Mouse (Mus musculus) lung, postnatal 25 days (tissue): Measurements from ENCODE around the gene Zfp39.

ENCODE experiments used
- DNase-seq: peaks from one replicate; pipeline ENCODE4 v3.0.0; 2022; ENCODE audit warnings: low spot score

Zfp39 gene

DNA sequence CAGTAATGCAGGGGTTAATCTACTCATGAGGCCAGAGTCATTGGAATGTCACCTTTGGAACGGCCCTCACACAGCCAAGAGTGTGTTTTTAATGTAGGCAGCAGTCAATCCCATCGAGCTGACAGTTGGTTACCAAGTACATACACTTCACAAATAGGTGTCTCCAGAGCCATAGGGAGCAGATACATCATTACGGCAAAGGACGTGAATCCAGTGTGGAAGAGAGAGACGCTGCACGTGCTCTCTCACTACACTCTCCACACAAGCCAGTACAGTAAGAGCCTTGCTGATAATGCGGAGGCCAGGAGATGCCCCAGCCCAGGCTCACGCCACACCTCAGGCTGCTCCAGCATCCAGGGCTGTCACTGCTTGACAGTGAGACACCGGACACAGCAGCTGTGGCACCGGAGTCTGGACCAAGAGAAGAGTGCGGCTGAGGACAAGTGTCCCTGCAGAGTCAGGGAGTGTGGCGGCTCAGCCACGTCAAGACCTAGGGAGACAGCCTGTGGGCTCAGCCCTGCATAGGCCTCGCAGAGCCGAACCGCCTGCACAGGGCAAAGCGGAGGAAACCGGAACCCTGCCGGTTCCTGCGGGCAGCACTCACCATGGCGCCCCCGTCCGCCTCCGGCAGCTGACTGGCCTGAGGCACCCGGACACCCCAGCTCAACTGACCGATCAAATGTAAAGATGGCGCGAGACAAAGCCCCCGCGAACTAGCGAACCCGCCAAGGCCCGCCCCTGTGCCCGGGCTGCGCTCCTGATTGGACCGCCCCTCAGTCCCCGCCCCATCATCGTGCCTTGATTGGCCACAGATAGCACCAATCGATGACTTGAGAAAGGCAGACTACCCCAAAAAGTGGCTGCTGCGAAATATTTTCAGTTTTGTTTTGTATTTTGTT lies at the start of gene Zfp39:
Zfp39 (minus strand) TSS at position 715 of the 899 bp plus-strand sequence.
- DNase-seq = peak; percentile 97

DNA sequence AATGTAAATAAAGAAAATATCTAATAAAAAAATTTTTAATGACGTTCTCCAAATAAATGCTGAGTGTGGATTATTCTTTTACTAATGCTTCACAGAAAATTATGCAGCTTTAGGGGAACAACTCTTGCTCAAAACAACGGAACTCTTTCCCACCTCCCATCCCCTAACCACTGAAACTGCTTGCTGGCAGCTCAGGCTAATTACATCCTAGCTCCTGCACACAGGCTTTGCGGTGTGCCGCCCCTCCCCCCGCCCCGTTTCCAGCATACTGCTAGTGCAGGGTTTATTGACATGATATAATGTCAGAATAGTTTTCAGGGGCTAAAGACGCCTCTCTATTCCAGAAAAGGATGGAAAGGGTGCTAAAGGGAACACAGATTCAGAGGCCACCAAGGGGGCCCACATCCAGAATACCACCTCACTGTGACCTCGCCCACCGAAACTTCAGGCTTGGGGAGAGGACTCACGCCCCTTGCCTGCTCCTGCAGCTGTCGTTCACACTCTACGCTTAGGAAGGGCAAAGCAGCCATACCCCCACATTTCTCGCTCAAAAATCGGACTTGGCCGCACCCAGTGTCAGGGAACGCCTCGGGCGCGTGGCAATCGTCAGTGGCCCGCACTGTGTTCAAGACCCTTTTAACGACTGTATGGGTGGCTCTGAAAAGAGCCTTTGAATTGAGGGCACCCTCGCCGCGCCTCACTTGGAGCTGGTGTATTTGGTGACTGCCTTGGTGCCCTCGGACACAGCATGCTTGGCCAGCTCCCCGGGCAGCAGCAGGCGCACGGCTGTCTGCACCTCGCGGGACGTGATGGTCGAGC lies 49.5 kb upstream of the Zfp39 start:
- DNase-seq = no peak

DNA sequence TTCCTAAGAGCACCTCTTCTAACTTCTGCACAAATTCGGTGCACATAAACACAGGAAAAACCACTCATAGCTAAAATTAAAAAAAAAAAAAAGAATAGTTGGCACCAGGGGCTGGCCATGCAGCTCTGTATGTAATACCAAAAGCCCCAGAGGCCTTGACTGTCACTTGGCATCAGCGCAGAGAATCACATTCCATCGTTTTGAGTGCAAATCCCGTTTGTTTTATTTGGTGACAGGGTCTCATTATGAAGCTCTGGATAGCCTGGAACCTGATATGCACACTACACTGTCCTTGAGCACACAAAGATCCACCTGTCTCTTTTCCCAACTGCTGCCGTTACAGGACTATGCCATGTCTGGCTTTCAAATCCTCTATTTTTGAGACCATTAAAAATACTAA lies 47.2 kb upstream of the Zfp39 start:
- DNase-seq = no peak

DNA sequence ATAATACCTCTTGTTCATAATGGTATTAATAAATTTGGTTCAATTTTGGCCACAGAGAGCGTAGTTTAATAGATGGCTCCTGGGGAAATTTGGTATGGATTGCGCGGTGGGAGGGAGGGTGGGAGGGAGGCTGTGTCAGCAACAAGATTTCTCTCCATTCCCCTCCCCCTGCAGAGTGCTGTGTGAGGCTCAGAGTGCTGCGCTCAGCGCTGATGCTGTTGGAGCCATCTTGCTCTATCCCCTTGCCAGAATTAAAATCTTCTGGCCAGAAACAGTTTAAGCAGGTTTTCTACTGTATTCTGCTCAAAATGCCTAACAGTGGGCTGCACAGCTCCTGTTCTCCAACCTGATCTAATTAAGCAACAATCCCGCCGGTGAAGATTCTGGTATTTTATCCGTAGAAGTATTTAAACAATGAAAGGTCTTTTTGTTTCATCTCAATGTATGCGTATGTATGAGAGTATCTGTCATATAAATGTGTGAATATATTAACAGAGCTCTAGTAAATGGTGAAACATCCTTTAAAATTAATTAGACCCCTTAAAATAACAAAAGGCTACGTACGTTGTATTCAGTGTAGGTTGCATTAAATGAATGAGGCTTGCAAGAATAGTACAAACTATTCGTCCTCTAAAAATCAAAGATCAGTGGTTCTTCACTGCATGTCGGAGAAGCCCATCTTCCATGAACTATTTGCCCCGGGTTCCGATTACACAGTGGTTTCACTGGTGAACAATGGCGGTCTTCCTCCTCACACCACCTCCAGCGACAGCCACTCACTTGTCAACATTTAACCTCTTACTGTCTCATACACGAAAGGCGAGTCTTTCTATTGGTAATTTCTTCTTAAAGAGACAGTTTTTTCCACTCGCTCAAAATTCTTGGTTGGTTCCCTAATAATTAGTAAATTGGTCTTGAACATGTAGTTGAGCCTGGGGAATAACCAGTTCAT lies 45.7 kb upstream of the Zfp39 start:
- no peak for DNase-seq

DNA sequence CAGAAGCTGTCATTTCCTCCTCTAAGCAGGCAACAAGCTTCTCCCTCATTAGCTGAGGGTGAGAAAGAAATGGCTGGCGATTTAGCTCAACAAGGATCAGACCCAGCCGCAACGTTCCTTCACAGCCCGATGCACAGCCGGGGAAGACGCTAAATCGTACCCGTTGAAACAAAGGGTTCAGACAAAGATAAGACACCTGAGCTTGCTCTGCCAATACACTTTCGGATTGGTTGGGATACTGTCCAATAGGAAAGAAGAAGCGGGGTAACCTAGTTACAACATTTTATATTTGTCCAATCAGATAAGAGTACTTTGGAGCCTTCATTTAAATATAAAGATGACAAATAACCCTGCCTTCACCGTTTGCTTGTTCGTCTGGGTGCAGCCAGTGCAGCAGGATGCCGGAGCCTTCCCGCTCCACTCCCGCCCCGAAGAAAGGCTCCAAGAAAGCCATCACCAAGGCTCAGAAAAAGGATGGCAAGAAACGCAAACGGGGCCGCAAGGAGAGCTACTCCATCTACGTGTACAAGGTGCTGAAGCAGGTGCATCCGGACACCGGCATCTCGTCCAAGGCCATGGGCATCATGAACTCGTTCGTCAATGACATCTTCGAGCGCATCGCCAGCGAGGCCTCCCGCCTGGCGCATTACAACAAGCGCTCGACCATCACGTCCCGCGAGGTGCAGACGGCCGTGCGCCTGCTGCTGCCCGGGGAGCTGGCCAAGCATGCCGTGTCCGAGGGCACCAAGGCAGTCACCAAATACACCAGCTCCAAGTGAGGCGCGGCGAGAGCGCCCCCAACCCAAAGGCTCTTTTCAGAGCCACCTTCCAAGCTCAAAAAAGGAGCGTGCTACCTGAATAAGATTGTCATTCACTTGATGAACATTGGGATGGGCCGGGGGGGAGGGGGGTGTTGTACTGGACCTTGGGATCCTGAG lies 44.8 kb upstream of the Zfp39 start, which contains the start of gene Hist3h2ba:
Hist3h2ba (plus strand) TSS at position 379 of the 938 bp plus-strand sequence.
- peak; percentile 68 for DNase-seq

DNA sequence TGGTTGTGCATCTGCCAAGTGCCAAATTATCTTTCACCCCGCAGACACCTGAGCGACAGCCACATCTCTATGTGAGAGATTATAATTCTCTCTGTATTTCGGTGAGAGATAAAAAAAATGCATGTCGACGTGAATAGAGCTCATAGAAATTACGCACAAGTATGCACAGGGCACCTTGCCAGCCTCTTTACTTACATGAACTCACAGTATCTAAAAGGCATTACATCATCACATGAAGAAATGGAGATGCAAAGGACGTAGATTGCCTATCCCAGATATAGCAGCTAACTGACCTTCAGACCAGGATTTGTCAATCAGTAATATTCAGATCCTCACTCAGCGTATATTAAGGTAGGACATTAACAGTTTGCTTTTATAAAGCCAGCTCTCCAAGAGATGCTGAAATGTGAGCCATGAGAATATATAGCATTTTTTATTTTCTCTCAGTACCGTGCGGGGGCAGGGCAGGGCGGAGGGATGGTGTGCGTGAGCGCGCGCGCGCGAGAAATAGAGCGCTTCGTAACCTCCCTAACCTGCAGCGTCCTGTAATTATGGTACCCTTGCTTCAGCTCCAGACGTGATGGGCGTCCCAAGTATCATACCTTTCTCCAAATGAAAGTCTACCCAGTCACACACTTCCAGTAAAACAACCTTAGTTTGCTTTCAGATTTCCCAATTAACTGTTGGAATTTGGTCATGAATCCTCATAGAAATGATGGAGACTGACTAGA lies 43.9 kb upstream of the Zfp39 start:
- no peak for DNase-seq

DNA sequence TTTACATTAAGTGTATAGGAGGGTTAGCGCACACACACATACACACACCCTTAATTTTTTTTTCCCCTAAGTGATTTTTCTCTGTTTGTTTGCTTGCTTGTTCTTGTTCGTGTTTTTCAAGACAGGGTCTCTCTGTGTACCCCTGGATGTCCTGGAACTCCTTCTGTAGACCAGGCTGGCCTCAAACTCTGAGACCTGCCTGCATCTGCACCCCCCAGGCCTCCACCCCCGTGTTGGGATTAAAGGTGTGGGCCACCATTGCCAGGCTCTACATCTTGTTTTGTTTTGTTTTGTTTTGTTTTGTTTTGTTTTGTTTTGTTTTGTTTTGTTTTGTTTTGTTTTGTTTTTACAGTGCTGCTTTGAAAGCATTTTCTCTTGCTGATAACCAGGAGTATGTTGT lies 43.3 kb upstream of the Zfp39 start:
- no peak for DNase-seq

DNA sequence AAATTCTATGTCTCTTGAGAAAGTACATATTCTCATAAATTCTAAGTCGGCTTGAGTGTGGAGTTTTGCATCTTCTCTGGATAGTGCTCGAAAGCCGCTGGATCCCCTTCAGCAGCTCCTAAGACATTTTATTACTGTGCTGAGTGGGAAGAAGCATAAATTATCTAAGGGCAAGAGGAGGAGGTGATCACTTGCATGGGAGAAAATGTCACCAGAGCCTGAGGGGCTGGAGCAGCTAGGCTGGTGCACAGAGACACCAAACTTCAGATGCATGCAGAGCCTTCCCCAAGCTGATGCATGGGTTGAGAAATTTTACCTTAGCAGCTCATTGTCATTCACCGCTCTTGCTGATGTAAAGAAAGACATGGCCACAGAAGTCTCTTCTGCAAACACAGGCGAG lies 40.1 kb upstream of the Zfp39 start:
- no peak for DNase-seq

DNA sequence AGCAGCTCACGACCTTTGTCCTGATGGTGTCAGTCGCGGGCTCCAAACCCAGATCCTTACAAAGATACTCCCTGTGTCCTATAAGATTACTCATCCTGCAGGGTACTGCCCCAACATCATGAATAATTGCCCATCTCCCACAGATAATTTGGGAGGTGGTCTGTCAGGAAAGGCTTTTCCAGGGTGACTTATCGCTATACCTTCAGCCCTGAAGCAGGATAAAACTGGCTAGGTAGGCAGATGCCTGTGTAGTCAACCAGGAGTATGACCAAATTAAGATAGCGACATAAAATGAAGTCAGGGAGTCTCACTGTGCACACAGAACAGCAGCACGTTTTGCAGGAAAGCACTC lies 35.0 kb upstream of the Zfp39 start:
- no peak for DNase-seq

DNA sequence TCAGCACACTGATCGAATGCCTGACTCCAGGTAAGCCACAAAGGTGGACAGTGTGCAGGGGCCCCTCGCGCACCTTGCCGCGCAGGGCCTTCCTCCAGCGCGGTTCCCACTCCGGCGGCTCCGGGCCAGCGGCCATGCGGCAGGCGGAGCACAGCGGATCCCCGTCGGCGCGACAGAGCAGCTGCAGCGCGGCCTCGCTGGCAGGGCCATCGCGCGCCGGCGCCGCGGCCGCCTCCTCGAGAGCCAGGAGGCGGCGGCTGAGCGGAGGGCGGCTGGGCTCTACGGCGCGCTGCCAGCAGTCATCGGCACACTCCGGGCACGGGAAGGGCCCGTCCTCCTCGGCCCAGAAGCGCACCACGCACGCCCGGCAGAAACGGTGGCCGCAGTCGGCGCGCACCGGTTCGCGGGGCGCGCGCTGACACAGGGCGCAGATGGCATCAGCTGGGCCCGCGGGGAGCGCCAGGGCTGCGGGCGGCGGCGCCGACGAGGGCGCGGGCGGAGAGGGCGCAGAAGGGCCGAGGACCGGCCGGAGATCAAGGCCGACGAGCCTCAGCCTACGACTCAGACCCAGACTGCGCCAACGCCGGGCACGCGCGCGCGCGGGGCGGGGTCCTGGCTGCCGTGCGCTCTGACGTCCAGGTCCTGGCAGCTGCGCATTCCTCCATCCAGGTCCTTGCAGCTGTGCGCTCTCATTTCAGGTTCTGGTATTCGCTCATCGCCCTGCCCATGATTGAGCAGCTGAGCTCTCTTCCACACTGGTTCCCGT lies 34.5 kb upstream of the Zfp39 start, which contains the start of gene Rnf187:
Rnf187 (minus strand) TSS at position 595 of the 766 bp plus-strand sequence.
- peak; percentile 92 for DNase-seq

DNA sequence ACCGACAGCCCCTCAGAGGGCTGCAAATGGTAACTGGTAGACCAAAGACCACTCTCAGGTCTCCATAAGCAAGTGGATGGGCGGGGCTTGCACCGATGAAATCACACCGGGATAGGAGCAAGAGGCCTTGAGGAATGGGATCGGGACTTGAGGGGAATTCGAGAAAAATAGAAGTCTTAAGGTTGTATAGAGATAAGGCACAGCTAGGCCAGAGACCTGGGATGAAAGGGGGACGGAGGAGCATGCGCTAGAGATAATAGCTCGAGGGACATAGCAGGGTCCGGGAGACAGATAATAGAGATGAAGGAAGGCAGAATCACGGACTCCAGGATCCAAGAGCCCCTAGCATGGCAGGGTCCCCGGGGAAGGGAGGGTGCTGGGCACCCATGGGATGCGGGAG lies 33.9 kb upstream of the Zfp39 start:
- DNase-seq = no peak

DNA sequence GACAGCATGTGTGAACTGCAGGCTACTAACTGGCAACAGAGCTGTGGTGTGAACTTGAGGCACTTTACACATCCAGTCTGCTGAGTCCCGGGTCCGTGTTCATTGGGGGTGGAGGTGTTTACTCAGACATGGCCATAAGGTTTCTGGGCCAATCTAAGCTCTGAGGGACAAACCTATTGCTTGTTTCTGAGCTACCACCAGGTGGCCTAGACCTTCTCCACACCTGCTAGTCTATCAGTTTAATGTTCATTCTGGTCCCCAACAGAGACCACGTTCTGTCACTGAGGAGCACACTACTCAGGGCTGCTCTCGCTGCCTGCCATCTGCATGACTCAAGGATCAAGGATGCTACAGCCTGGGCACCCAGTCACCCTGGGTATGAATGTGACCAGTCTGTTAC lies 27.6 kb upstream of the Zfp39 start:
- DNase-seq = no peak

DNA sequence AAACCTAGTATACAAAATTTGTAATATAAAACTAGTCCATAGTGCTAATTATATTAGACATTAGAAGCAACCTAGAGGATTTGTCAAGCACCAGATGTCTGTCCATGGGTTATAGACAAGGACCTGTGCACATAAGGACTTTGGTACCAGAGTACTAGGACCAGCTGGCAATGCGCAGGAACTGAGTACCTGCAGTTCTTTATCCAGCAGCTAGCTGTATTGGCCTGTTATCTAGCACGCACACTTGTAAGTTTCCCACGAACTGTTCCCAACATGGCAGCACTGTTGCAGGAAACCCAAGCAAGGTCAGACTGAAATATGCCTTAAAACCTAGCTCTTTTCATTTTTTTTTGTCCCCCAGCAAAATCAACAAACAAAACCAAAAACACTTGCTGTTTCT lies 26.2 kb upstream of the Zfp39 start:
- DNase-seq = no peak

DNA sequence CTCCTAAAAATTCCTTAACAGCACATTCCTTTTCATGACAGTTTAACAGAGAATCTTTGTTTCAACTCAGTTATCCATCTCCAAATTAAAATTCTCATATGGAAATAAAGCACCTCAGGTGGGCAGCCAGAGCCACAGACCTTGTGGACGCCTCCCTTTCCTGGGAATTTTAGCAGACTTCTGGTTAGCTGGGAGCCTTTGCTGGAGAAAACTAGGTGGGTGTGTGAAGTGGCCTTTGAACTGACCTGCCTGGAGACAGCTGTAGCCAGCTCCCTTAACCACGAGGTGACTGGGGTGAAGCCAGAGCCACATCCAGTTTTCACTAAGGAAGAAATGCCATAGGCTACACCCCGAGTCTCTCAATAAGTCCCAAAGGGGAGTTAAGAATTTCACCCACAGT lies 25.6 kb upstream of the Zfp39 start:
- no peak for DNase-seq

DNA sequence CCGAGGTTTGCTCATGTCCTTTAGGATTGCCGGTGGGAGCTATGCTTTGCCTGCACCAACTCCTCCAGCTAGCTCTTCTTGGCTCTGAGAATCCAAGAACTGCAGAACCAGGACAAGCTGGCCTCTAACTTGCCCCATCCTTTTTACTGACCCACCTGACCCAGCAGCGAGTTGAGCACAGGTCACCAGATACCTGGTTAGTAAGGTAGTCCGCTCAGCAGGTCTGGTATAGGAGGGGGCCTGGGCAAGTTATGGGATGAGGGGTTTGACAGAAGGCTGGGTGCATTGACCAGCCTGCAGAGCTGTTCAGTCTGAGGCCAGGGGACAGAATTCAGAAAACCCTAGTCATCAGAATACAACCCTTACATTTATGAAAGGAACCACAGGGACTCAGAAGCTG lies 25.0 kb upstream of the Zfp39 start:
- no peak for DNase-seq

DNA sequence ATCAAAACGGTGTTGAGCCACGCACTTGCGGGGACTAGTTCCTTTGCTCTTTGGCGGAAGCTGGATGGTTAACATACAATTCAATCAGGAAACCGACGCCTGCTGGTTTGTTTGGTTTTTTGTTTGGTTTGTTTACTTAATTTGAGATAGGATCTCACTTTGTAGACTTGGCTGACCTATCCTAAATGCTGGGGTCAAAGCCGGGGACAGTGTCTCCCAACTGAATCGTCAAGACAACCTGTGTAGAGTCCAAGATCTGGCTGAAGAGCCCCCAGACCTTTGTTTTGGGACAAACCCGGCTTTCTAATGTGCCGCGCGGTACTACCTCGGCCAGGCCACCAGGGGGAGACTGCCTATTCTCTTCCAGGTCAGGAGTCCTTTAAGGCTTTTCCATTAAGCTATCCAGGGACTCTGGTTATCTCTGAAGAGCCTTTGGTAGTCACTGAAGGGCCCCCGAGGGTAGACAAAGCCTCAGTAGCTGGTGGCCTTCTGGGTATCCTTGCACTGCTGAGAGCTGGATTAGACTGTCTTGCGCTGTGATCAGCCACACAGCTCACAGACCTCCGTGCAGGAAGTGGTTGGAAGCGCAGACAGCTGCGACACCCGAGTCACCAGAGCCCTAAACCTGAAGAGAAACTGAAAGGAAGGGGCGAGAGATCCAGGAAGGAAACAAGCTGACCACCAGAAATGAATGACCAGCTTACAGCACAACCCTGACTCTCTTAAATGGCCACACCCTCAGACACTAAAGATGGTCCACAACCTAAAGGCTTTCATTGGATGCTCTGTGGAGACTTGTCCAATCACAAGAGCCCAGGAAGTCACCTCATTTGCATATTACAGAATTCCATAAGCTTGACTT lies 24.0 kb upstream of the Zfp39 start:
- peak; percentile 75 for DNase-seq

DNA sequence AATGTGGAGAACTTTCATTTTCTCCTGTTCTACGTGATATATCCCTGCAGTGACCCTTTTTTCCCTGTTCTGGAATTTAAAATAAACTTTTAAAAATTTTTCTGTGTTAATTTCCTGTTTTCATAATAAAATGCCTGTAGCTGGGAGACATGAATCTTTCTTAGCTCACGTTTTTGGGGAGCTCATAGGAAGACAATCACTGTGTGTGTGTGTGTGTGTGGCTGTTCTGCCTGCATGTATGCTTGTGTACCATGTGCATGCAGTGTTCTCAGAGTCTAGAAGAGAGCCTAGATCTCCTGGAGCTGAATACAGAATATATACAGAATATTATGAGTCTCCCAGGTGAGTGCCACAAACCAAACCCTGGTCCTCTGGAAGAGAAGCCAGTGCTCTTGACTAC lies 23.0 kb upstream of the Zfp39 start:
- DNase-seq = no peak

DNA sequence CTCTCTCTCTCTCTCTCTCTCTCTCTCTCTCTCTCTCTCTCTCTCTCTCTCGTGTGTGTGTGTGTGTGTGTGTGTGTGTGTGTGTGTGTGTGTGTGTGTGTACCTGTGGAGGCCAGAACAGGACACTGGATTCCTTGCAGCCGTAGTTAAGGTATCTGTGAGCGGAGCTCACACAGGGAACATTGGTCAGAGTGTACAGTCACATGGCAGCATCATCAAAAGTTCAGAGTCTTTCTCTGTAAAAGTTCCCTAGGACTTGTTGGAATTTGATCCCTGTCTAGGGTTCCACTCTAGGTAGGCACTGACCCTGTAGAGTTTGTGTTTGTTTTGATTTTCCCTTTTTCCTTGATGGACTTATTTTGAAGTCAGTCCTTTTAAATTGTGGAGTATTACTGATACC lies 22.6 kb upstream of the Zfp39 start:
- no peak for DNase-seq
